Mouse (Mus musculus) neural tube, embryonic 10.5 days (tissue): Measurements from ENCODE around the gene Fignl1.
A peak's percentile ranks its signal among the peaks of the same experiment; 100 is the strongest.

Source experiments
- DNase-seq: peaks from one replicate; pipeline ENCODE4 v3.0.0-alpha.2; 2017; ENCODE audit warnings: low spot score; ENCODE audit errors: extremely low spot score

The Fignl1 gene

GRCm38 (mm10) chr11:11809404-11810175 lies 828 bp upstream of the Fignl1 start:
- DNase-seq: peak; percentile 71

- no peak for DNase-seq
Observed at GRCm38 (mm10) chr11:11808035-11808819, 535 bp downstream of the Fignl1 start.

GRCm38 (mm10) chr11:11805951-11806350 lies 2.8 kb downstream of the Fignl1 start:
- DNase-seq: no peak

- DNase-seq: no peak
Observed at GRCm38 (mm10) chr11:11804421-11804820, 4.3 kb downstream of the Fignl1 start.

- no peak for DNase-seq
Observed at GRCm38 (mm10) chr11:11801067-11801466, 7.7 kb downstream of the Fignl1 start.

GRCm38 (mm10) chr11:11800304-11800703 lies 8.5 kb downstream of the Fignl1 start:
- DNase-seq: no peak

GRCm38 (mm10) chr11:11798690-11799089 lies 10.1 kb downstream of the Fignl1 start:
- no peak for DNase-seq

GRCm38 (mm10) chr11:11794626-11795025 lies 14.1 kb downstream of the Fignl1 start:
- DNase-seq: no peak

- peak; percentile 85 for DNase-seq
Observed at GRCm38 (mm10) chr11:11788521-11788974, 20.2 kb downstream of the Fignl1 start.

GRCm38 (mm10) chr11:11785457-11785856 lies 23.3 kb downstream of the Fignl1 start:
- DNase-seq: no peak

GRCm38 (mm10) chr11:11781728-11782127 lies 27.0 kb downstream of the Fignl1 start:
- DNase-seq: no peak

- no peak for DNase-seq
Observed at GRCm38 (mm10) chr11:11778345-11778744, 30.4 kb downstream of the Fignl1 start.

- no peak for DNase-seq
Observed at GRCm38 (mm10) chr11:11777796-11778195, 31.0 kb downstream of the Fignl1 start.

GRCm38 (mm10) chr11:11777246-11777645 lies 31.5 kb downstream of the Fignl1 start:
- DNase-seq: no peak

- DNase-seq: no peak
Observed at GRCm38 (mm10) chr11:11776822-11777174, 32.0 kb downstream of the Fignl1 start.

GRCm38 (mm10) chr11:11776071-11776821 lies 32.5 kb downstream of the Fignl1 start:
- no peak for DNase-seq

- DNase-seq: no peak
Observed at GRCm38 (mm10) chr11:11774893-11775292, 33.9 kb downstream of the Fignl1 start.

- no peak for DNase-seq
Observed at GRCm38 (mm10) chr11:11774384-11774783, 34.4 kb downstream of the Fignl1 start.

GRCm38 (mm10) chr11:11772196-11772595 lies 36.6 kb downstream of the Fignl1 start:
- no peak for DNase-seq

GRCm38 (mm10) chr11:11770691-11771090 lies 38.1 kb downstream of the Fignl1 start:
- DNase-seq: no peak

- no peak for DNase-seq
Observed at GRCm38 (mm10) chr11:11769281-11769680, 39.5 kb downstream of the Fignl1 start.

- no peak for DNase-seq
Observed at GRCm38 (mm10) chr11:11768057-11768456, 40.7 kb downstream of the Fignl1 start.
